Mouse (Mus musculus) midbrain, postnatal 0 days (tissue): ENCODE data around the gene Wdr62. TPM values are rescaled to one million over a fixed set of nuclear protein-coding genes. Genes with fewer than 3 reads are reported as not detected.
A peak's percentile ranks its signal among the peaks of the same experiment; 100 is the strongest.

Experiments used
- ATAC-seq: fragments of 200-750 bp; cut with Nextera tagmentation; 2 replicates; pipeline ENCODE4 v1.8.0; 2017; ENCODE audit warnings: moderate number of reproducible peaks, mild to moderate bottlenecking, moderate TSS enrichment, moderate library complexity; ENCODE audit not compliant: low FRiP score
- DNase-seq: peaks from one replicate; pipeline ENCODE4 v3.0.0-alpha.2; 2015; ENCODE audit warnings: low spot score
- H3K27ac ChIP-seq: fragments of 300-500 bp; sonication (generic); 2 replicates; pipeline ENCODE4 v1.5.1; 2014; ENCODE audit warnings: low read depth, mild to moderate bottlenecking, low read length, mixed read lengths
- H3K27me3 ChIP-seq: fragments of 300-500 bp; sonication (generic); 2 replicates; pipeline ENCODE4 v1.6.1; 2014; ENCODE audit warnings: low read length, control low read depth, mixed read lengths; ENCODE audit not compliant: insufficient read depth
- H3K36me3 ChIP-seq: fragments of 300-500 bp; sonication (generic); 2 replicates; pipeline ENCODE4 v1.6.1; 2014; ENCODE audit warnings: low read length, control low read depth, mixed read lengths; ENCODE audit not compliant: insufficient read depth
- H3K4me1 ChIP-seq: fragments of 300-500 bp; sonication (generic); 2 replicates; pipeline ENCODE4 v1.6.1; 2014; ENCODE audit warnings: mild to moderate bottlenecking, control low read depth, antibody characterized with exemption, low read length, mixed read lengths; ENCODE audit not compliant: insufficient read depth
- H3K4me2 ChIP-seq: fragments of 300-500 bp; sonication (generic); 2 replicates; pipeline ENCODE4 v1.6.1; 2014; ENCODE audit warnings: low read depth, mild to moderate bottlenecking, low read length, mixed read lengths; ENCODE audit not compliant: poor library complexity, severe bottlenecking
- H3K4me3 ChIP-seq: fragments of 300-500 bp; sonication (generic); 2 replicates; pipeline ENCODE4 v1.5.1; 2014; ENCODE audit warnings: low read depth, mild to moderate bottlenecking, low read length, moderate library complexity
- H3K9ac ChIP-seq: fragments of 300-500 bp; sonication (generic); replicated peaks from 2 replicates; pipeline ENCODE4 v1.6.1; 2014; ENCODE audit warnings: mild to moderate bottlenecking, low read length, moderate library complexity, mixed read lengths; ENCODE audit not compliant: poor library complexity, severe bottlenecking
- H3K9me3 ChIP-seq: fragments of 300-500 bp; sonication (generic); 2 replicates; pipeline ENCODE4 v1.6.1; 2016; ENCODE audit warnings: low read length, control low read depth
- CTCF ChIP-seq: IDR thresholded peaks from 2 replicates; pipeline ENCODE4 v1.5.1; 2016; ENCODE audit warnings: antibody characterized with exemption, mild to moderate bottlenecking
- WGBS: fragments of 180-500 bp; shearing (Covaris S2); extraction: QIAGEN DNeasy Blood & Tissue Kit; methylation state at CpG from one replicate; pipeline ENCODE4 v1.1.7; 2014; 5-methylcytosine and 5-hydroxymethylcytosine counted together
- polyA plus RNA-seq: library from polyadenylated mRNA; unstranded; fragments of >200 nt; fragmentation: Nextera tagmentation; extraction: Ambion mirVana; gene quantifications from 2 replicates; pipeline ENCODE4 v1.2.1, GENCODE M21; 2015
- total RNA-seq: library from RNA; depleted of rRNA; stranded (reverse); fragments of >200 nt; gene quantifications from 2 replicates; pipeline ENCODE4 v1.2.3, GENCODE M21; 2014

Gene Wdr62
- total and polyA plus RNA-seq, 2 experiments from 2014 or later, result 1.7 to 4.1 TPM

GRCm38 (mm10) chr7:30279536-30279935, 683 bp downstream of the Wdr62 start:
- H3K4me3 ChIP-seq, result peak overlapping the region; percentile 65
- H3K27ac ChIP-seq, result no peak overlapping the region
- H3K4me1 ChIP-seq, result 0 out of 2 replicates have a peak, but pooled peaks cover 2% of the 10 kb centered on the region
- WGBS, result under 1% methylated on average over 6 of the region's 6 CpGs
- no peaks in the 10 kb centered on the region for H3K27me3 ChIP-seq
- TF ChIP-seq CTCF, result no peak
- no peaks in the 10 kb centered on the region for H3K9me3 ChIP-seq
- DNase-seq (no peak), ATAC-seq (no peak)
- H3K9ac ChIP-seq, result no peak overlapping the region
- H3K36me3 ChIP-seq, result no peaks in the 10 kb centered on the region
- H3K4me2 ChIP-seq, result peak overlapping the region; percentile 91

GRCm38 (mm10) chr7:30278911-30279310, 1.3 kb downstream of the Wdr62 start:
- TF ChIP-seq CTCF, result no peak
- Histone ChIP-seq H3K9me3 (no peaks in the 10 kb centered on the region), H3K27ac (no peak overlapping the region), H3K9ac (no peak overlapping the region), H3K4me1 (0 out of 2 replicates have a peak, but pooled peaks cover 2% of the 10 kb centered on the region), H3K4me3 (no peak overlapping the region), H3K4me2 (no peak overlapping the region), H3K27me3 (no peaks in the 10 kb centered on the region), H3K36me3 (no peaks in the 10 kb centered on the region)
- 54% methylated on average over 2 of the region's 2 CpGs for WGBS
- DNase-seq, result no peak
- ATAC-seq, result no peak

GRCm38 (mm10) chr7:30274383-30274782, 5.8 kb downstream of the Wdr62 start:
- no peak for TF ChIP-seq CTCF

GRCm38 (mm10) chr7:30269641-30270040, 10.6 kb downstream of the Wdr62 start:
- Histone ChIP-seq H3K27me3 (no peaks in the 10 kb centered on the region), H3K4me2 (no peak overlapping the region), H3K36me3 (no peaks in the 10 kb centered on the region), H3K4me1 (no peaks in the 10 kb centered on the region), H3K9me3 (no peaks in the 10 kb centered on the region), H3K4me3 (no peak overlapping the region), H3K27ac (no peak overlapping the region), H3K9ac (no peak overlapping the region)
- no peak for TF ChIP-seq CTCF
- DNase-seq (no peak), ATAC-seq (no peak)
- 86% methylated on average over 4 of the region's 4 CpGs for WGBS

More at GRCm38 (mm10) chr7:30274383-30274782, 5.8 kb downstream of the Wdr62 start:
- Histone ChIP-seq H3K4me3 (no peak overlapping the region), H3K36me3 (no peaks in the 10 kb centered on the region), H3K27me3 (no peaks in the 10 kb centered on the region), H3K9ac (no peak overlapping the region), H3K27ac (no peak overlapping the region), H3K4me2 (no peak overlapping the region), H3K9me3 (no peaks in the 10 kb centered on the region), H3K4me1 (no peaks in the 10 kb centered on the region)
- no peak for DNase-seq
- no peak for ATAC-seq
- WGBS, result 83% methylated on average over 6 of the region's 6 CpGs

GRCm38 (mm10) chr7:30266780-30267179, 13.4 kb downstream of the Wdr62 start:
- Histone ChIP-seq H3K4me2 (no peak overlapping the region), H3K4me3 (no peak overlapping the region), H3K27ac (no peak overlapping the region), H3K9ac (no peak overlapping the region), H3K27me3 (no peaks in the 10 kb centered on the region), H3K4me1 (no peaks in the 10 kb centered on the region), H3K36me3 (no peaks in the 10 kb centered on the region), H3K9me3 (no peaks in the 10 kb centered on the region)
- TF ChIP-seq CTCF, result no peak
- no peak for DNase-seq
- 76% methylated on average over 3 of the region's 3 CpGs for WGBS
- ATAC-seq, result no peak

- DNase-seq (no peak), ATAC-seq (no peak)
- no peaks in the 10 kb centered on the region for H3K27me3 ChIP-seq
- H3K9me3 ChIP-seq, result no peaks in the 10 kb centered on the region
- H3K4me1 ChIP-seq, result no peaks in the 10 kb centered on the region
- H3K4me3 ChIP-seq, result no peak overlapping the region
- H3K4me2 ChIP-seq, result no peak overlapping the region
- no peak overlapping the region for H3K27ac ChIP-seq
- WGBS, result 97% methylated on average over 7 of the region's 7 CpGs
- H3K36me3 ChIP-seq, result no peaks in the 10 kb centered on the region
- no peak overlapping the region for H3K9ac ChIP-seq
- TF ChIP-seq CTCF, result no peak
Measured at GRCm38 (mm10) chr7:30265935-30266334, 14.3 kb downstream of the Wdr62 start.
